Mouse (Mus musculus): ENCODE data around the gene Gm17571.

The Gm17571 gene

GRCm38 (mm10) chr9:13455231-13455630 is 8.7 kb upstream of the Gm17571 start:
- DNase-seq (ENCODE audit: low read depth), result peak; percentile 61

- DNase-seq (ENCODE audit: low read depth), result peak; percentile 68
Observed at GRCm38 (mm10) chr9:13454651-13455123, 8.1 kb upstream of the Gm17571 start.

GRCm38 (mm10) chr9:13448716-13449115 is 2.2 kb upstream of the Gm17571 start:
- DNase-seq (ENCODE audit: low read depth), result no peak

GRCm38 (mm10) chr9:13446236-13446635 is 317 bp downstream of the Gm17571 start:
- DNase-seq (ENCODE audit: low read depth), result no peak

- DNase-seq (ENCODE audit: low read depth), result no peak
Observed at GRCm38 (mm10) chr9:13443484-13444211, 2.9 kb downstream of the Gm17571 start.

GRCm38 (mm10) chr9:13442012-13442735 is 4.4 kb downstream of the Gm17571 start:
- no peak for DNase-seq (ENCODE audit: low read depth)

- DNase-seq (ENCODE audit: low read depth), result no peak
Observed at GRCm38 (mm10) chr9:13440911-13441310, 5.6 kb downstream of the Gm17571 start.

- no peak for DNase-seq (ENCODE audit: low read depth)
Observed at GRCm38 (mm10) chr9:13433501-13434090, 13.0 kb downstream of the Gm17571 start.

- no peak for DNase-seq (ENCODE audit: low read depth)
Observed at GRCm38 (mm10) chr9:13431646-13432045, 14.9 kb downstream of the Gm17571 start.

GRCm38 (mm10) chr9:13430744-13431143 is 15.8 kb downstream of the Gm17571 start:
- DNase-seq (ENCODE audit: low read depth), result no peak

- DNase-seq (ENCODE audit: low read depth), result no peak
Observed at GRCm38 (mm10) chr9:13430302-13430701, 16.3 kb downstream of the Gm17571 start.

- DNase-seq (ENCODE audit: low read depth), result no peak
Observed at GRCm38 (mm10) chr9:13429477-13430125, 17.0 kb downstream of the Gm17571 start.

- peak; percentile 87 for DNase-seq (ENCODE audit: low read depth)
Observed at GRCm38 (mm10) chr9:13425031-13425940, 21.3 kb downstream of the Gm17571 start.

GRCm38 (mm10) chr9:13414230-13414766 is 32.3 kb downstream of the Gm17571 start:
- DNase-seq (ENCODE audit: low read depth), result no peak

All from fibroblast of lung, adult 2 months (primary cell).